Mouse (Mus musculus) forebrain, postnatal 0 days (tissue): ENCODE measurements at regions not wholly inside any gene's neighbourhood (a gene's known extent, or its start where the extent isn't known, plus 50 kb on each side); places are given as distances from the start of the nearest gene placed in this dataset.

Experiments
- ATAC-seq: fragments of 200-750 bp; cut with Nextera tagmentation; 2 replicates; pipeline ENCODE4 v1.8.0; 2017; ENCODE audit warnings: mild to moderate bottlenecking, moderate library complexity
- DNase-seq: peaks from one replicate; pipeline ENCODE4 v3.0.0-alpha.2; 2015
- H3K27ac ChIP-seq: fragments of 300-500 bp; sonication (generic); 2 replicates; pipeline ENCODE4 v1.5.1; 2014; ENCODE audit warnings: low read depth, mild to moderate bottlenecking, antibody characterized with exemption, low read length, moderate library complexity, mixed read lengths
- H3K27me3 ChIP-seq: fragments of 300-500 bp; sonication (generic); 2 replicates; pipeline ENCODE4 v1.6.1; 2014; ENCODE audit warnings: mild to moderate bottlenecking, low read length, mixed read lengths; ENCODE audit not compliant: insufficient read depth
- H3K36me3 ChIP-seq: fragments of 300-500 bp; sonication (generic); 2 replicates; pipeline ENCODE4 v1.6.1; 2014; ENCODE audit warnings: mild to moderate bottlenecking, moderate library complexity; ENCODE audit not compliant: insufficient read depth
- H3K4me1 ChIP-seq: fragments of 300-500 bp; sonication (generic); 2 replicates; pipeline ENCODE4 v1.6.1; 2014; ENCODE audit warnings: antibody characterized with exemption; ENCODE audit not compliant: insufficient read depth
- H3K4me2 ChIP-seq: fragments of 300-500 bp; sonication (generic); 2 replicates; pipeline ENCODE4 v1.6.1; 2014; ENCODE audit warnings: low read depth, mild to moderate bottlenecking, moderate library complexity
- H3K4me3 ChIP-seq: fragments of 300-500 bp; sonication (generic); 2 replicates; pipeline ENCODE4 v1.5.1; 2014; ENCODE audit warnings: low read depth, low read length, mixed read lengths
- H3K9ac ChIP-seq: fragments of 300-500 bp; sonication (generic); 2 replicates; pipeline ENCODE4 v1.6.1; 2014; ENCODE audit warnings: mild to moderate bottlenecking
- H3K9me3 ChIP-seq: fragments of 300-500 bp; sonication (generic); 2 replicates; pipeline ENCODE4 v1.6.1; 2016; ENCODE audit warnings: low read length
- CTCF ChIP-seq: sonication (generic); IDR thresholded peaks from 2 replicates; pipeline ENCODE4 v1.5.1; 2016; ENCODE audit warnings: antibody characterized with exemption, control low read depth, low read depth
- WGBS: fragments of 180-500 bp; shearing (Covaris S2); extraction: QIAGEN DNeasy Blood & Tissue Kit; methylation state at CpG from one replicate; pipeline ENCODE4 v1.1.7; 2014; 5-methylcytosine and 5-hydroxymethylcytosine counted together

DNA sequence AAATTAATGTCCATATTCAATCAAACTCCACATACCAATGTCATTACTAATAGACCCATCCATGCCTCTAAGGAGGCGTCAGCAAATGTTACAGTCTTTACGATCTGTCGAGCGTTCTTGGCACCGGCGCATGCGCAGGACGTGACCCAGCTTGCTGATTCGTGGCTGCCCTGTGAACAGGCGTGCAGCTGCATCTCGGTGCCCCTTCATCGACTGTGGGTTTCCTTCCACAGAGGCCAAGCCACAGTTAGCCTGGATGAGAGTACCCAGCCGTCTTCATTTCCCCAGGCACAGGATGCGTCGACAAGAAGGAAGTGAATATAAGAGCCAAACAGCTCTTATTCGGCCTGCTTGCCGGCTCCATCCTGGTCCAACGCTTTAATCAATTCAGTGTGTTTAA is 193.8 kb upstream of the Jarid2 start:
- WGBS: 89% methylated on average over 18 of the region's 18 CpGs
- ATAC-seq: no peak
- H3K4me1 ChIP-seq: no peaks in the 10 kb centered on the region
- no peak for TF ChIP-seq CTCF
- H3K27me3 ChIP-seq: no peaks in the 10 kb centered on the region
- H3K36me3 ChIP-seq: no peaks in the 10 kb centered on the region
- H3K27ac ChIP-seq: no peak overlapping the region
- no peak overlapping the region for H3K9ac ChIP-seq
- no peaks in the 10 kb centered on the region for H3K9me3 ChIP-seq
- H3K4me3 ChIP-seq: no peak overlapping the region
- H3K4me2 ChIP-seq: no peak overlapping the region
- no peak for DNase-seq

- no peak overlapping the region for H3K4me3 ChIP-seq
- H3K4me2 ChIP-seq: no peak overlapping the region
- TF ChIP-seq CTCF: no peak
- no peak for ATAC-seq
- H3K4me1 ChIP-seq: no peaks in the 10 kb centered on the region
- no peaks in the 10 kb centered on the region for H3K27me3 ChIP-seq
- 93% methylated on average over 7 of the region's 7 CpGs for WGBS
- H3K27ac ChIP-seq: no peak overlapping the region
- no peak overlapping the region for H3K9ac ChIP-seq
- no peaks in the 10 kb centered on the region for H3K36me3 ChIP-seq
- DNase-seq: no peak
- no peaks in the 10 kb centered on the region for H3K9me3 ChIP-seq
These were observed 191.0 kb upstream of the Jarid2 start for GRCm38 (mm10) chr13:44538238-44538637.

DNA sequence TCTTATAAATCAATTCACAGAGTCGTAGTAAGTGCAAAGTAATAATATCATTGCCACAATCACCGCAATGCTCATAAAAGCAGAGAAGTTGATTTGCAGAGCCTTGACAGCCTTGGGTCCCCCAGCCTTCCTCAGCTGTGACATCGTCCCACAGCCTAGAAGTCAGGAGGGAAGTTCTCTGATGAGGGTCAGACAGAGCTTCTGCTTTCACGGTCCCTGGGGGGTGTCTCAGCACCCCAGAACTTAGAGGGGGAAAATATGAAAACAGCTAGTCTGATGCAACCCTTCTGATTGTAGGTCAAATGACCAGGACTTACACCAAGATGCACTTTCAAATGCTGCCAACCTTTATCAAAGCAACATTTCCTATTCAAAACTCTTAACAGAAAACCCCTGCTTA is 188.9 kb upstream of the Jarid2 start:
- H3K27ac ChIP-seq: no peak overlapping the region
- DNase-seq (no peak), ATAC-seq (no peak)
- no peaks in the 10 kb centered on the region for H3K27me3 ChIP-seq
- no peak overlapping the region for H3K4me3 ChIP-seq
- no peaks in the 10 kb centered on the region for H3K36me3 ChIP-seq
- no peaks in the 10 kb centered on the region for H3K9me3 ChIP-seq
- H3K4me2 ChIP-seq: no peak overlapping the region
- no peak overlapping the region for H3K9ac ChIP-seq
- 91% methylated on average over 4 of the region's 4 CpGs for WGBS
- no peaks in the 10 kb centered on the region for H3K4me1 ChIP-seq
- TF ChIP-seq CTCF: no peak

- H3K4me3 ChIP-seq: no peak overlapping the region
- H3K4me2 ChIP-seq: no peak overlapping the region
- TF ChIP-seq CTCF: no peak
- H3K4me1 ChIP-seq: no peaks in the 10 kb centered on the region
- H3K27ac ChIP-seq: no peak overlapping the region
- 53% methylated on average over 5 of the region's 5 CpGs for WGBS
- H3K9me3 ChIP-seq: no peaks in the 10 kb centered on the region
- DNase-seq (peak; percentile 13), ATAC-seq (peak; percentile 14; the same call in 1 of the 2 replicates)
- no peaks in the 10 kb centered on the region for H3K36me3 ChIP-seq
- H3K27me3 ChIP-seq: no peaks in the 10 kb centered on the region
- H3K9ac ChIP-seq: no peak overlapping the region
These were observed 188.0 kb upstream of the Jarid2 start for GRCm38 (mm10) chr13:44541243-44541653.

DNA sequence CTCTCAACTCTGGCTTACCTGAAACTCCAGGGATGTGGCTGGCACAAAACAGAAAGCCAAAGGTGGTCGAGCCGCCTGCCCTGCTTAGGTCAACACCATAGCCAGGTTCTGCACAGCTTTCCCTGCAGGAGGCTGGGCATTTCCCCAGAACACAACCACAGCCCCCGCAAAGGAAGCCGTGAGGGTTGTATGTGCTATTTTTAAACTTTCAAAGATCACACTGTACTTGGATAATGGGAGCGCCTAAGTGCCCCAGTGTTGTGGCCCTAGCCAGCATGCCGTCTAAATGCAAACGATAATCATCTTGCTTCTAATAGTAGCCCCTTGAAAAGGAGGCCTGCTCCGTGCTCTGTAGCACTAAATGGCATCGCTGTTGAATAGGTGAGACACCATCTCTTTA is 184.5 kb upstream of the Jarid2 start:
- no peaks in the 10 kb centered on the region for H3K9me3 ChIP-seq
- H3K4me1 ChIP-seq: no peaks in the 10 kb centered on the region
- H3K36me3 ChIP-seq: no peaks in the 10 kb centered on the region
- H3K9ac ChIP-seq: no peak overlapping the region
- no peak for TF ChIP-seq CTCF
- H3K27ac ChIP-seq: no peak overlapping the region
- no peak overlapping the region for H3K4me2 ChIP-seq
- H3K27me3 ChIP-seq: no peaks in the 10 kb centered on the region
- WGBS: 49% methylated on average over 9 of the region's 9 CpGs
- DNase-seq (no peak), ATAC-seq (no peak)
- H3K4me3 ChIP-seq: no peak overlapping the region

- H3K4me2 ChIP-seq: no peak overlapping the region
- no peak for TF ChIP-seq CTCF
- no peak for ATAC-seq
- no peaks in the 10 kb centered on the region for H3K36me3 ChIP-seq
- no peaks in the 10 kb centered on the region for H3K9me3 ChIP-seq
- DNase-seq: no peak
- H3K27me3 ChIP-seq: no peaks in the 10 kb centered on the region
- H3K4me3 ChIP-seq: no peak overlapping the region
- H3K27ac ChIP-seq: no peak overlapping the region
- H3K9ac ChIP-seq: no peak overlapping the region
- WGBS: 92% methylated on average over 2 of the region's 2 CpGs
- no peaks in the 10 kb centered on the region for H3K4me1 ChIP-seq
These were observed 183.0 kb upstream of the Jarid2 start for GRCm38 (mm10) chr13:44546289-44546688.

GRCm38 (mm10) chr13:44548880-44549279 is 180.4 kb upstream of the Jarid2 start:
- H3K4me3 ChIP-seq: no peak overlapping the region
- ATAC-seq: no peak
- H3K4me2 ChIP-seq: no peak overlapping the region
- H3K9me3 ChIP-seq: no peaks in the 10 kb centered on the region
- H3K27ac ChIP-seq: no peak overlapping the region
- WGBS: 95% methylated on average over 3 of the region's 3 CpGs
- H3K9ac ChIP-seq: no peak overlapping the region
- DNase-seq: no peak
- H3K36me3 ChIP-seq: no peaks in the 10 kb centered on the region
- no peaks in the 10 kb centered on the region for H3K4me1 ChIP-seq
- no peaks in the 10 kb centered on the region for H3K27me3 ChIP-seq
- TF ChIP-seq CTCF: no peak

- H3K27ac ChIP-seq: no peak overlapping the region
- H3K36me3 ChIP-seq: no peaks in the 10 kb centered on the region
- H3K27me3 ChIP-seq: no peaks in the 10 kb centered on the region
- no peaks in the 10 kb centered on the region for H3K4me1 ChIP-seq
- H3K4me2 ChIP-seq: no peak overlapping the region
- WGBS: 82% methylated on average over 5 of the region's 5 CpGs
- DNase-seq: no peak
- H3K4me3 ChIP-seq: no peak overlapping the region
- no peaks in the 10 kb centered on the region for H3K9me3 ChIP-seq
- H3K9ac ChIP-seq: no peak overlapping the region
- ATAC-seq: no peak
- no peak for TF ChIP-seq CTCF
These were observed 175.9 kb upstream of the Jarid2 start for GRCm38 (mm10) chr13:44553363-44553762.
